Mouse (Mus musculus) hindbrain, embryonic 16.5 days (tissue): ENCODE measurements around the gene Nav2. TPM values are rescaled to one million over a fixed set of nuclear protein-coding genes. Genes with fewer than 3 reads are reported as not detected.

Experiments
- ATAC-seq: fragments of 200-750 bp; cut with Nextera tagmentation; 2 replicates; pipeline ENCODE4 v1.8.0; 2017; ENCODE audit warnings: moderate TSS enrichment, moderate library complexity
- H3K27ac ChIP-seq: fragments of 300-500 bp; sonication (generic); 2 replicates; pipeline ENCODE4 v1.5.1; 2014; ENCODE audit warnings: low read depth, mild to moderate bottlenecking, control low read depth, low read length, moderate library complexity
- H3K27me3 ChIP-seq: fragments of 300-500 bp; sonication (generic); replicated peaks from 2 replicates; pipeline ENCODE4 v1.6.1; 2014; ENCODE audit warnings: low read length; ENCODE audit not compliant: control insufficient read depth, insufficient read depth
- H3K36me3 ChIP-seq: fragments of 300-500 bp; sonication (generic); 2 replicates; pipeline ENCODE4 v1.6.1; 2014; ENCODE audit warnings: mild to moderate bottlenecking, low read length, moderate library complexity, mixed read lengths; ENCODE audit not compliant: control insufficient read depth, insufficient read depth
- H3K4me1 ChIP-seq: fragments of 300-500 bp; sonication (generic); 2 replicates; pipeline ENCODE4 v1.6.1; 2014; ENCODE audit warnings: low read depth, low read length; ENCODE audit not compliant: control insufficient read depth, insufficient read depth
- H3K4me2 ChIP-seq: fragments of 300-500 bp; sonication (generic); 2 replicates; pipeline ENCODE4 v1.6.1; 2014; ENCODE audit warnings: mild to moderate bottlenecking, low read length, control low read depth, moderate library complexity
- H3K4me3 ChIP-seq: fragments of 300-500 bp; sonication (generic); 2 replicates; pipeline ENCODE4 v1.5.1; 2014; ENCODE audit warnings: mild to moderate bottlenecking, low read length, control low read depth, moderate library complexity
- H3K9ac ChIP-seq: fragments of 300-500 bp; sonication (generic); 2 replicates; pipeline ENCODE4 v1.6.1; 2014; ENCODE audit warnings: low read depth, mild to moderate bottlenecking, control low read depth, low read length, moderate library complexity
- H3K9me3 ChIP-seq: fragments of 300-500 bp; sonication (generic); 2 replicates; pipeline ENCODE4 v1.6.1; 2014; ENCODE audit warnings: mild to moderate bottlenecking, low read length, moderate library complexity; ENCODE audit not compliant: control insufficient read depth
- WGBS: fragments of 180-500 bp; shearing (Covaris S2); extraction: QIAGEN DNeasy Blood & Tissue Kit; methylation state at CpG from one replicate; pipeline ENCODE4 v1.1.7; 2014; 5-methylcytosine and 5-hydroxymethylcytosine counted together
- polyA plus RNA-seq: library from polyadenylated mRNA; unstranded; fragments of >200 nt; fragmentation: Nextera tagmentation; extraction: Ambion mirVana; gene quantifications from 2 replicates; pipeline ENCODE4 v1.2.1, GENCODE M21; 2015

The Nav2 gene
- polyA plus RNA-seq, 1 experiment from 2014 or later: 27.9 TPM

GRCm38 (mm10) chr7:49176590-49177201, 268.2 kb downstream of the Nav2 start:
- H3K9ac ChIP-seq: 0 out of 2 replicates have a peak overlapping the region, but pooled peaks have one; percentile 11
- ATAC-seq: peak; percentile 45
- H3K27ac ChIP-seq: no peak overlapping the region
- no peaks in the 10 kb centered on the region for H3K9me3 ChIP-seq
- no peaks in the 10 kb centered on the region for H3K36me3 ChIP-seq
- no peaks in the 10 kb centered on the region for H3K27me3 ChIP-seq
- WGBS: 82% methylated on average over 21 of the region's 21 CpGs
- H3K4me3 ChIP-seq: no peak overlapping the region
- H3K4me1 ChIP-seq: peaks cover 15% of the 10 kb centered on the region
- no peak overlapping the region; the same call in 1 of the 2 replicates for H3K4me2 ChIP-seq

- WGBS: 70% methylated on average over 4 of the region's 4 CpGs
- H3K4me3 ChIP-seq: no peak overlapping the region
- no peaks in the 10 kb centered on the region for H3K36me3 ChIP-seq
- ATAC-seq: no peak
- no peak overlapping the region for H3K9ac ChIP-seq
- H3K9me3 ChIP-seq: no peaks in the 10 kb centered on the region
- H3K4me1 ChIP-seq: peaks cover 15% of the 10 kb centered on the region
- H3K27ac ChIP-seq: no peak overlapping the region
- H3K4me2 ChIP-seq: no peak overlapping the region
- no peaks in the 10 kb centered on the region for H3K27me3 ChIP-seq
Measured at GRCm38 (mm10) chr7:49178217-49178616, 269.7 kb downstream of the Nav2 start.

- WGBS: 81% methylated on average over 8 of the region's 8 CpGs
- no peak for ATAC-seq
Measured at GRCm38 (mm10) chr7:49181010-49181409, 272.5 kb downstream of the Nav2 start.

GRCm38 (mm10) chr7:49182427-49182826, 273.9 kb downstream of the Nav2 start:
- WGBS: 68% methylated on average over 5 of the region's 5 CpGs
- ATAC-seq: no peak; the same call in 1 of the 2 replicates

More at GRCm38 (mm10) chr7:49181010-49181409, 272.5 kb downstream of the Nav2 start:
- no peaks in the 10 kb centered on the region for H3K9me3 ChIP-seq
- no peaks in the 10 kb centered on the region for H3K27me3 ChIP-seq
- H3K4me1 ChIP-seq: peaks cover 22% of the 10 kb centered on the region
- H3K27ac ChIP-seq: no peak overlapping the region
- no peak overlapping the region for H3K4me3 ChIP-seq
- H3K9ac ChIP-seq: no peak overlapping the region
- H3K36me3 ChIP-seq: no peaks in the 10 kb centered on the region
- no peak overlapping the region for H3K4me2 ChIP-seq

GRCm38 (mm10) chr7:49183696-49184095, 275.2 kb downstream of the Nav2 start:
- H3K4me3 ChIP-seq: no peak overlapping the region
- peaks cover 26% of the 10 kb centered on the region for H3K4me1 ChIP-seq
- 27% methylated on average over 5 of the region's 5 CpGs for WGBS
- H3K36me3 ChIP-seq: no peaks in the 10 kb centered on the region
- no peaks in the 10 kb centered on the region for H3K9me3 ChIP-seq
- H3K27me3 ChIP-seq: no peaks in the 10 kb centered on the region
- ATAC-seq: no peak
- peak overlapping the region; percentile 1; the same call in 1 of the 2 replicates for H3K27ac ChIP-seq
- no peak overlapping the region for H3K4me2 ChIP-seq
- no peak overlapping the region for H3K9ac ChIP-seq

More at GRCm38 (mm10) chr7:49182427-49182826, 273.9 kb downstream of the Nav2 start:
- Histone ChIP-seq H3K4me2 (no peak overlapping the region), H3K4me1 (peaks cover 23% of the 10 kb centered on the region), H3K9ac (no peak overlapping the region), H3K9me3 (no peaks in the 10 kb centered on the region), H3K27me3 (no peaks in the 10 kb centered on the region), H3K27ac (no peak overlapping the region), H3K36me3 (no peaks in the 10 kb centered on the region), H3K4me3 (no peak overlapping the region)

- Histone ChIP-seq H3K27ac (no peak overlapping the region), H3K4me3 (no peak overlapping the region), H3K27me3 (no peaks in the 10 kb centered on the region), H3K4me2 (no peak overlapping the region), H3K4me1 (peaks cover 42% of the 10 kb centered on the region), H3K9me3 (no peaks in the 10 kb centered on the region), H3K9ac (no peak overlapping the region), H3K36me3 (no peaks in the 10 kb centered on the region)
- WGBS: 82% methylated on average over 5 of the region's 5 CpGs
- ATAC-seq: no peak
Measured at GRCm38 (mm10) chr7:49185991-49186390, 277.5 kb downstream of the Nav2 start.

GRCm38 (mm10) chr7:49189364-49189763, 280.8 kb downstream of the Nav2 start:
- Histone ChIP-seq H3K4me1 (peaks cover 45% of the 10 kb centered on the region), H3K9me3 (no peaks in the 10 kb centered on the region), H3K27me3 (no peaks in the 10 kb centered on the region), H3K4me2 (no peak overlapping the region), H3K4me3 (no peak overlapping the region), H3K36me3 (no peaks in the 10 kb centered on the region), H3K9ac (no peak overlapping the region), H3K27ac (no peak overlapping the region; the same call in 1 of the 2 replicates)
- no peak for ATAC-seq
- WGBS: 91% methylated on average over 5 of the region's 5 CpGs

GRCm38 (mm10) chr7:49190231-49190985, 281.9 kb downstream of the Nav2 start:
- Histone ChIP-seq H3K4me2 (no peak overlapping the region; the same call in 1 of the 2 replicates), H3K4me3 (no peak overlapping the region), H3K36me3 (no peaks in the 10 kb centered on the region), H3K27me3 (no peaks in the 10 kb centered on the region), H3K9ac (no peak overlapping the region), H3K9me3 (no peaks in the 10 kb centered on the region), H3K27ac (peak overlapping the region; percentile 84), H3K4me1 (peaks cover 44% of the 10 kb centered on the region)
- no peak for ATAC-seq
- 65% methylated on average over 4 of the region's 4 CpGs for WGBS

- H3K4me1 ChIP-seq: peaks cover 44% of the 10 kb centered on the region
- H3K9ac ChIP-seq: peak overlapping the region; percentile 47; the same call in 1 of the 2 replicates
Measured at GRCm38 (mm10) chr7:49191081-49191678, 282.7 kb downstream of the Nav2 start.

More at GRCm38 (mm10) chr7:49191081-49191678, 282.7 kb downstream of the Nav2 start:
- no peaks in the 10 kb centered on the region for H3K36me3 ChIP-seq
- H3K4me3 ChIP-seq: no peak overlapping the region
- H3K9me3 ChIP-seq: no peaks in the 10 kb centered on the region
- H3K27me3 ChIP-seq: no peaks in the 10 kb centered on the region
- WGBS: 20% methylated on average over 7 of the region's 7 CpGs
- H3K27ac ChIP-seq: peak overlapping the region; percentile 84
- H3K4me2 ChIP-seq: peak overlapping the region; percentile 29; the same call in 1 of the 2 replicates
- peak; percentile 83 for ATAC-seq
